Mouse (Mus musculus) kidney, adult 11 months (tissue): ENCODE measurements around the gene Tgfa.

ENCODE experiments used
- DNase-seq: peaks from one replicate; pipeline ENCODE4 v3.0.0; 2022

Tgfa gene

GRCm38 (mm10) chr6:86233512-86234430 lies 38.7 kb downstream of the Tgfa start:
- peak; percentile 12 for DNase-seq

GRCm38 (mm10) chr6:86244866-86245265 lies 49.8 kb downstream of the Tgfa start:
- DNase-seq = no peak

- DNase-seq = no peak
Measured at GRCm38 (mm10) chr6:86245965-86246364, 50.9 kb downstream of the Tgfa start.

- DNase-seq = no peak
Measured at GRCm38 (mm10) chr6:86248562-86248961, 53.5 kb downstream of the Tgfa start.

GRCm38 (mm10) chr6:86249042-86249441 lies 54.0 kb downstream of the Tgfa start:
- no peak for DNase-seq

GRCm38 (mm10) chr6:86250236-86250635 lies 55.2 kb downstream of the Tgfa start:
- no peak for DNase-seq

GRCm38 (mm10) chr6:86250830-86251229 lies 55.8 kb downstream of the Tgfa start:
- DNase-seq = no peak

- no peak for DNase-seq
Measured at GRCm38 (mm10) chr6:86252176-86253125, 57.4 kb downstream of the Tgfa start.

GRCm38 (mm10) chr6:86255899-86256298 lies 60.9 kb downstream of the Tgfa start:
- no peak for DNase-seq

- no peak for DNase-seq
Measured at GRCm38 (mm10) chr6:86259242-86259641, 64.2 kb downstream of the Tgfa start.

- no peak for DNase-seq
Measured at GRCm38 (mm10) chr6:86260322-86261050, 65.5 kb downstream of the Tgfa start.

GRCm38 (mm10) chr6:86266786-86267185 lies 71.8 kb downstream of the Tgfa start:
- DNase-seq = no peak

GRCm38 (mm10) chr6:86270373-86271068 lies 75.5 kb downstream of the Tgfa start:
- no peak for DNase-seq

GRCm38 (mm10) chr6:86271130-86271529 lies 76.1 kb downstream of the Tgfa start:
- DNase-seq = no peak

GRCm38 (mm10) chr6:86275704-86276103 lies 80.7 kb downstream of the Tgfa start:
- no peak for DNase-seq

- no peak for DNase-seq
Measured at GRCm38 (mm10) chr6:86276816-86277215, 81.8 kb downstream of the Tgfa start.

- DNase-seq = no peak
Measured at GRCm38 (mm10) chr6:86277620-86278019, 82.6 kb downstream of the Tgfa start.

- DNase-seq = no peak
Measured at GRCm38 (mm10) chr6:86281573-86282210, 86.7 kb downstream of the Tgfa start.

- peak; percentile 32 for DNase-seq
Measured at GRCm38 (mm10) chr6:86293301-86293700, 98.3 kb downstream of the Tgfa start.

GRCm38 (mm10) chr6:86295451-86295850 lies 100.4 kb downstream of the Tgfa start:
- DNase-seq = no peak

GRCm38 (mm10) chr6:86296126-86296525 lies 101.1 kb downstream of the Tgfa start:
- no peak for DNase-seq

- no peak for DNase-seq
Measured at GRCm38 (mm10) chr6:86296938-86297337, 101.9 kb downstream of the Tgfa start.
